Mouse (Mus musculus): Measurements from ENCODE around the gene Mta3. TPM values are rescaled to one million over a fixed set of nuclear protein-coding genes. Genes with fewer than 3 reads are reported as not detected.

Gene Mta3
- polyA plus RNA-seq, 1 experiment = 44.5 TPM

GRCm38 (mm10) chr17:83807778-83808398 lies 101.9 kb downstream of the Mta3 start:
- peak; percentile 74 for DNase-seq
- Histone ChIP-seq H3K27ac (ENCODE audit: control insufficient read depth, insufficient read depth, low read length) (no peak overlapping the region), H3K36me3 (ENCODE audit: control insufficient read depth, insufficient read depth, low read length) (peaks cover 13% of the 10 kb centered on the region; the same call in 1 of the 2 replicates), H3K4me1 (replicated peaks; ENCODE audit: control insufficient read depth, insufficient read depth, low read length) (peaks cover 8% of the 10 kb centered on the region), H3K4me3 (ENCODE audit: control insufficient read depth, insufficient read depth, low read length) (no peak overlapping the region), H3K27me3 (ENCODE audit: control insufficient read depth, insufficient read depth, low read length) (no peaks in the 10 kb centered on the region)
- TF ChIP-seq CTCF (IDR thresholded peaks at IDR 0.05; ENCODE audit: borderline replicate concordance, control insufficient read depth, extremely low read depth, insufficient read depth, low read length, poor library complexity) (peak; percentile 41; the same call in 1 of the 2 replicates), POLR2A (IDR thresholded peaks at IDR 0.05; ENCODE audit: control insufficient read depth, extremely low read depth, insufficient read depth, low read length, poor library complexity) (no peak)
- 76% methylated on average over 11 of the region's 11 CpGs for WGBS

DNA sequence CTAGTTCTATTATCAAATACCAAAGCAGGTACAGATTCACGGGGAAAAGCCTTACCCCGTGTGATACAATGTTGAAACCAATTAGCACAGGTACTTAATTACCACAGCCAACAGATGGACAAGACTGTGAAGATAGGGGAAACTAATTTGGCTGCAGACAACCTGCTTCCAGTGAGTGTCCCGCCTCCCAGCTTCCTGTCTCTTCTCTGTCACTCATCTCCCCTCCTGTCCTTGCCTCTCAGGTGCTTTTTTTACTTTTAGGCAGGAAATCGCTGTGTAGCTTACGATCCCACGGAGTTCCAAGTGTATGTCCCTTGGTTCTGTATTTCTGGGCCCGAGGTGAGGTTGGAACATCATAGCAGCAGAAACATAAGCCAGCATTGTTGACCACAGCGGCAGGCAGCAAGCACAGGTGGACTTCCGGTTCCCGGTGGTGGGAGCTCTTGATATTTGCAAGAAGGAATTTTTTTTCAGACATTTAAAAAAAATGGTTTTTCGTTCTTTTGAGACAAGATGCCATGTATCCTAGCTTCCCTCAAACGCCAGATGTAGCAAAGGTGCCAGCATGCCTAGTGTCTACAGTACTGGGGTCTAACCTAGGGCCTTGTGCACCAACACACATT lies 102.6 kb downstream of the Mta3 start:
- H3K27me3 ChIP-seq (ENCODE audit: control insufficient read depth, insufficient read depth, low read length) = no peaks in the 10 kb centered on the region
- WGBS = 92% methylated on average over 12 of the region's 12 CpGs
- no peak overlapping the region for H3K4me3 ChIP-seq (ENCODE audit: control insufficient read depth, insufficient read depth, low read length)
- DNase-seq = no peak
- peaks cover 8% of the 10 kb centered on the region for H3K4me1 ChIP-seq (replicated peaks; ENCODE audit: control insufficient read depth, insufficient read depth, low read length)
- H3K36me3 ChIP-seq (ENCODE audit: control insufficient read depth, insufficient read depth, low read length) = peaks cover 13% of the 10 kb centered on the region; the same call in 1 of the 2 replicates
- no peak overlapping the region for H3K27ac ChIP-seq (ENCODE audit: control insufficient read depth, insufficient read depth, low read length)
- TF ChIP-seq CTCF (IDR thresholded peaks at IDR 0.05; ENCODE audit: borderline replicate concordance, control insufficient read depth, extremely low read depth, insufficient read depth, low read length, poor library complexity) (no peak), POLR2A (IDR thresholded peaks at IDR 0.05; ENCODE audit: control insufficient read depth, extremely low read depth, insufficient read depth, low read length, poor library complexity) (no peak)

GRCm38 (mm10) chr17:83809197-83809829 lies 103.3 kb downstream of the Mta3 start:
- H3K4me1 ChIP-seq (replicated peaks; ENCODE audit: control insufficient read depth, insufficient read depth, low read length) = peaks cover 8% of the 10 kb centered on the region
- no peak for DNase-seq
- no peak overlapping the region for H3K27ac ChIP-seq (ENCODE audit: control insufficient read depth, insufficient read depth, low read length)
- TF ChIP-seq POLR2A (IDR thresholded peaks at IDR 0.05; ENCODE audit: control insufficient read depth, extremely low read depth, insufficient read depth, low read length, poor library complexity) = no peak
- TF ChIP-seq CTCF (IDR thresholded peaks at IDR 0.05; ENCODE audit: borderline replicate concordance, control insufficient read depth, extremely low read depth, insufficient read depth, low read length, poor library complexity) = no peak
- 95% methylated on average over 17 of the region's 17 CpGs for WGBS
- peaks cover 13% of the 10 kb centered on the region; the same call in 1 of the 2 replicates for H3K36me3 ChIP-seq (ENCODE audit: control insufficient read depth, insufficient read depth, low read length)
- H3K4me3 ChIP-seq (ENCODE audit: control insufficient read depth, insufficient read depth, low read length) = no peak overlapping the region
- H3K27me3 ChIP-seq (ENCODE audit: control insufficient read depth, insufficient read depth, low read length) = no peaks in the 10 kb centered on the region

GRCm38 (mm10) chr17:83810285-83810684 lies 104.3 kb downstream of the Mta3 start:
- DNase-seq = no peak
- Histone ChIP-seq H3K4me1 (replicated peaks; ENCODE audit: control insufficient read depth, insufficient read depth, low read length) (peaks cover 12% of the 10 kb centered on the region), H3K27me3 (ENCODE audit: control insufficient read depth, insufficient read depth, low read length) (no peaks in the 10 kb centered on the region), H3K27ac (ENCODE audit: control insufficient read depth, insufficient read depth, low read length) (no peak overlapping the region), H3K36me3 (ENCODE audit: control insufficient read depth, insufficient read depth, low read length) (peaks cover 13% of the 10 kb centered on the region; the same call in 1 of the 2 replicates), H3K4me3 (ENCODE audit: control insufficient read depth, insufficient read depth, low read length) (no peak overlapping the region)
- TF ChIP-seq POLR2A (IDR thresholded peaks at IDR 0.05; ENCODE audit: control insufficient read depth, extremely low read depth, insufficient read depth, low read length, poor library complexity) = no peak
- TF ChIP-seq CTCF (IDR thresholded peaks at IDR 0.05; ENCODE audit: borderline replicate concordance, control insufficient read depth, extremely low read depth, insufficient read depth, low read length, poor library complexity) = no peak
- WGBS = 98% methylated on average over 5 of the region's 5 CpGs

- 97% methylated on average over 17 of the region's 17 CpGs for WGBS
- Histone ChIP-seq H3K36me3 (ENCODE audit: control insufficient read depth, insufficient read depth, low read length) (peaks cover 13% of the 10 kb centered on the region; the same call in 1 of the 2 replicates), H3K27ac (ENCODE audit: control insufficient read depth, insufficient read depth, low read length) (no peak overlapping the region), H3K4me1 (replicated peaks; ENCODE audit: control insufficient read depth, insufficient read depth, low read length) (peaks cover 18% of the 10 kb centered on the region), H3K4me3 (ENCODE audit: control insufficient read depth, insufficient read depth, low read length) (no peak overlapping the region), H3K27me3 (ENCODE audit: control insufficient read depth, insufficient read depth, low read length) (no peaks in the 10 kb centered on the region)
- no peak for TF ChIP-seq CTCF (IDR thresholded peaks at IDR 0.05; ENCODE audit: borderline replicate concordance, control insufficient read depth, extremely low read depth, insufficient read depth, low read length, poor library complexity)
- TF ChIP-seq POLR2A (IDR thresholded peaks at IDR 0.05; ENCODE audit: control insufficient read depth, extremely low read depth, insufficient read depth, low read length, poor library complexity) = no peak
- DNase-seq = no peak
These were observed 106.4 kb downstream of the Mta3 start for GRCm38 (mm10) chr17:83812200-83812944.

GRCm38 (mm10) chr17:83813050-83813449 lies 107.1 kb downstream of the Mta3 start:
- TF ChIP-seq POLR2A (IDR thresholded peaks at IDR 0.05; ENCODE audit: control insufficient read depth, extremely low read depth, insufficient read depth, low read length, poor library complexity) (no peak), CTCF (IDR thresholded peaks at IDR 0.05; ENCODE audit: borderline replicate concordance, control insufficient read depth, extremely low read depth, insufficient read depth, low read length, poor library complexity) (no peak)
- H3K36me3 ChIP-seq (ENCODE audit: control insufficient read depth, insufficient read depth, low read length) = peaks cover 13% of the 10 kb centered on the region; the same call in 1 of the 2 replicates
- 97% methylated on average over 4 of the region's 4 CpGs for WGBS

More at GRCm38 (mm10) chr17:83813050-83813449, 107.1 kb downstream of the Mta3 start:
- H3K27me3 ChIP-seq (ENCODE audit: control insufficient read depth, insufficient read depth, low read length) = no peaks in the 10 kb centered on the region
- H3K27ac ChIP-seq (ENCODE audit: control insufficient read depth, insufficient read depth, low read length) = no peak overlapping the region
- H3K4me3 ChIP-seq (ENCODE audit: control insufficient read depth, insufficient read depth, low read length) = no peak overlapping the region
- DNase-seq = no peak
- peaks cover 15% of the 10 kb centered on the region for H3K4me1 ChIP-seq (replicated peaks; ENCODE audit: control insufficient read depth, insufficient read depth, low read length)

Data from thymus, adult 2 months (tissue).